Mouse (Mus musculus): Measurements from ENCODE around the gene Prss45. TPM values are rescaled to one million over a fixed set of nuclear protein-coding genes. Genes with fewer than 3 reads are reported as not detected.
"Not testable (repeated sequence)": the region's sequence is repeated elsewhere in the genome, so short reads cannot be mapped to it uniquely, and the experiment has no call there.

Prss45 gene
- polyA plus RNA-seq, 1 experiment: not detected

- TF ChIP-seq POLR2AphosphoS2 (IDR thresholded peaks at IDR 0.05; ENCODE audit: insufficient read length, low read depth): no peak
- H3K27me3 ChIP-seq (ENCODE audit: control insufficient read depth, insufficient read depth, insufficient read length): no peaks in the 10 kb centered on the region
- H3K36me3 ChIP-seq (ENCODE audit: control insufficient read depth, insufficient read depth): no peaks in the 10 kb centered on the region
- no peak overlapping the region for H3K4me2 ChIP-seq (ENCODE audit: low read depth)
- H3K4me3 ChIP-seq: no peak overlapping the region
- H3ac ChIP-seq (ENCODE audit: control insufficient read depth, insufficient read length): no peak overlapping the region
- H3K79me2 ChIP-seq (ENCODE audit: control insufficient read depth, insufficient read depth): no peaks in the 10 kb centered on the region
Measured at GRCm38 (mm10) chr9:110800834-110801479, 33.4 kb upstream of the Prss45 start.

GRCm38 (mm10) chr9:110803294-110803693, 31.1 kb upstream of the Prss45 start:
- Histone ChIP-seq H3ac (ENCODE audit: control insufficient read depth, insufficient read length) (no peak overlapping the region), H3K36me3 (ENCODE audit: control insufficient read depth, insufficient read depth) (no peaks in the 10 kb centered on the region), H3K27me3 (ENCODE audit: control insufficient read depth, insufficient read depth, insufficient read length) (no peaks in the 10 kb centered on the region), H3K4me2 (ENCODE audit: low read depth) (no peak overlapping the region), H3K4me3 (no peak overlapping the region), H3K79me2 (ENCODE audit: control insufficient read depth, insufficient read depth) (no peaks in the 10 kb centered on the region)
- TF ChIP-seq REST (IDR thresholded peaks at IDR 0.05; ENCODE audit: insufficient read depth, insufficient read length): no peak

GRCm38 (mm10) chr9:110810051-110810450, 24.3 kb upstream of the Prss45 start:
- TF ChIP-seq MAX (IDR thresholded peaks at IDR 0.05; ENCODE audit: low read depth) (no peak), E2F4 (IDR thresholded peaks at IDR 0.05; ENCODE audit: insufficient read depth) (no peak), POLR2A (IDR thresholded peaks at IDR 0.05; ENCODE audit: insufficient read length, low read depth) (no peak), TCF12 (IDR thresholded peaks at IDR 0.05; ENCODE audit: insufficient read depth, poor library complexity, severe bottlenecking) (no peak)
- no peaks in the 10 kb centered on the region for H3K27me3 ChIP-seq (ENCODE audit: control insufficient read depth, insufficient read depth, insufficient read length)
- H3K79me2 ChIP-seq (ENCODE audit: control insufficient read depth, insufficient read depth): no peaks in the 10 kb centered on the region

GRCm38 (mm10) chr9:110813789-110814188, 20.6 kb upstream of the Prss45 start, which contains the start of gene Prss44:
Prss44 (plus strand) TSS chr9:110813994.
- Histone ChIP-seq H3K79me2 (ENCODE audit: control insufficient read depth, insufficient read depth) (no peaks in the 10 kb centered on the region), H3K4me3 (no peak within 1 kb of the TSS), H3K27me3 (ENCODE audit: control insufficient read depth, insufficient read depth, insufficient read length) (peaks cover 18% of the 10 kb centered on the region), H3K4me2 (ENCODE audit: low read depth) (no peak within 1 kb of the TSS), H3ac (ENCODE audit: control insufficient read depth, insufficient read length) (no peak within 1 kb of the TSS), H3K36me3 (ENCODE audit: control insufficient read depth, insufficient read depth) (no peaks in the 10 kb centered on the region)
- TF ChIP-seq SRF (IDR thresholded peaks at IDR 0.05; ENCODE audit: control insufficient read depth, insufficient read length, low read depth) (no peak), TCF3 (IDR thresholded peaks at IDR 0.05; ENCODE audit: insufficient read length, low read depth) (no peak), TCF12 (IDR thresholded peaks at IDR 0.05; ENCODE audit: insufficient read depth, poor library complexity, severe bottlenecking) (no peak), E2F4 (IDR thresholded peaks at IDR 0.05; ENCODE audit: insufficient read depth) (no peak), MYOD1 (IDR thresholded peaks at IDR 0.05; ENCODE audit: control insufficient read depth in 1 of 3, insufficient read length in 2 of 3, low read depth in 2 of 3) (no peak), MYOG (IDR thresholded peaks at IDR 0.05; ENCODE audit: control insufficient read depth in 1 of 3, insufficient read depth in 1 of 3, insufficient read length in 2 of 3, low read depth in 2 of 3) (no peak), POLR2A (IDR thresholded peaks at IDR 0.05; ENCODE audit: insufficient read length, low read depth) (no peak), USF1 (IDR thresholded peaks at IDR 0.05; ENCODE audit: low read depth) (no peak), MAX (IDR thresholded peaks at IDR 0.05; ENCODE audit: low read depth) (no peak), CEBPB (IDR thresholded peaks at IDR 0.05; ENCODE audit: insufficient read depth, poor library complexity, severe bottlenecking) (no peak), REST (IDR thresholded peaks at IDR 0.05; ENCODE audit: insufficient read depth, insufficient read length) (no peak), POLR2AphosphoS2 (IDR thresholded peaks at IDR 0.05; ENCODE audit: insufficient read length, low read depth) (no peak)

More at GRCm38 (mm10) chr9:110810051-110810450, 24.3 kb upstream of the Prss45 start:
- H3K36me3 ChIP-seq (ENCODE audit: control insufficient read depth, insufficient read depth): no peaks in the 10 kb centered on the region
- no peak overlapping the region for H3ac ChIP-seq (ENCODE audit: control insufficient read depth, insufficient read length)
- H3K4me2 ChIP-seq (ENCODE audit: low read depth): no peak overlapping the region
- H3K4me3 ChIP-seq: no peak overlapping the region

GRCm38 (mm10) chr9:110820546-110820945, 13.8 kb upstream of the Prss45 start:
- H3K27me3 ChIP-seq (ENCODE audit: control insufficient read depth, insufficient read depth, insufficient read length): peaks cover 44% of the 10 kb centered on the region
- H3K36me3 ChIP-seq (ENCODE audit: control insufficient read depth, insufficient read depth); H3ac ChIP-seq (ENCODE audit: control insufficient read depth, insufficient read length); H3K79me2 ChIP-seq (ENCODE audit: control insufficient read depth, insufficient read depth); H3K4me2 ChIP-seq (ENCODE audit: low read depth); H3K4me3 ChIP-seq: not testable (repeated sequence)

- H3K79me2 ChIP-seq (ENCODE audit: control insufficient read depth, insufficient read depth): no peaks in the 10 kb centered on the region
- H3K36me3 ChIP-seq (ENCODE audit: control insufficient read depth, insufficient read depth): no peaks in the 10 kb centered on the region
- no peak overlapping the region for H3ac ChIP-seq (ENCODE audit: control insufficient read depth, insufficient read length)
- H3K27me3 ChIP-seq (ENCODE audit: control insufficient read depth, insufficient read depth, insufficient read length): peaks cover 41% of the 10 kb centered on the region
- H3K4me3 ChIP-seq: no peak overlapping the region
- TF ChIP-seq TCF12 (IDR thresholded peaks at IDR 0.05; ENCODE audit: insufficient read depth, poor library complexity, severe bottlenecking) (no peak), MAX (IDR thresholded peaks at IDR 0.05; ENCODE audit: low read depth) (no peak), REST (IDR thresholded peaks at IDR 0.05; ENCODE audit: insufficient read depth, insufficient read length) (no peak), TCF3 (IDR thresholded peaks at IDR 0.05; ENCODE audit: insufficient read length, low read depth) (no peak)
- H3K4me2 ChIP-seq (ENCODE audit: low read depth): no peak overlapping the region
Measured at GRCm38 (mm10) chr9:110821436-110821835, 13.0 kb upstream of the Prss45 start.

Measured in myocyte (in vitro differentiated cells).